Mouse (Mus musculus): ENCODE measurements around the gene Abhd17c. TPM values are rescaled to one million over a fixed set of nuclear protein-coding genes. Genes with fewer than 3 reads are reported as not detected.

The Abhd17c gene
- polyA plus RNA-seq, 1 experiment from 2014 or later = 36.4 TPM

DNA sequence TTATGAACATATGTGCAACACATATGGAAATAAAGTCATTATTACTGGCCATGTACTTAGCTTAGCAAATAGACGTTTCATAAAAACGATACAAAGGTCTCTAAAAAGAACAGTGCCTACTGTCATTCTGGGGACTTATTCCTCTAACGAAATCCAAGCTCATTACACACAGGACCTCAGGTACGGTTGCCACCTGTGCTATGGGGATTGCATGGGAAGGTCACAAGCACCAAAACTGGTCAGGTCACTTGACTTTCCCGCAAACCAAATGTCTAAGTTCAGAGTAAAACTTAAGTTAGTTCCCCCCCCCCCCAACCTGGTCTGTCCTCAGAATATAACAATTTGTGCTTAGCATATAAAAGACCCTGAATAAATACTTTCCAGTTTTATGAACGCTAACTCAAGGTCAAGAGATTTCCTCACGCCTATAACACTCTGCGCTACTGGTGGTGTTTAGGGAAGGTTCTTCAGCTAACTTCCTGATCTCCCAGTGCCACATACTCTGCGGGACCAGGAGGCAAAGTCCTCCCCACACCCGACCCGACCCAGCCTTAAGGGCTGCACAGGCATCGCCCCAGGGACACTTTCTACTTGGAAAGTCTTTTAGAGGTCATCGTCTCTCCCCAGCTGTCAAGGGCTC is 1.2 kb downstream of the Abhd17c start:
- H3K9ac ChIP-seq (replicated peaks) = peak overlapping the region; percentile 82
- DNase-seq (no peak), ATAC-seq (no peak)
- H3K36me3 ChIP-seq (replicated peaks; ENCODE audit: insufficient read depth, low read length) = no peaks in the 10 kb centered on the region
- peak overlapping the region; percentile 82 for H3K4me3 ChIP-seq (ENCODE audit: low read depth, low read length)
- TF ChIP-seq EP300 (IDR thresholded peaks at IDR 0.05; ENCODE audit: low read depth) = no peak
- no peak for TF ChIP-seq CTCF (IDR thresholded peaks at IDR 0.05; ENCODE audit: low read depth)
- 6% methylated on average over 13 of the region's 13 CpGs for WGBS (ENCODE audit: insufficient replicate concordance)
- peaks cover 45% of the 10 kb centered on the region for H3K4me1 ChIP-seq (ENCODE audit: insufficient read depth)
- H3K27ac ChIP-seq (ENCODE audit: low read depth) = peak overlapping the region; percentile 87
- peak overlapping the region; percentile 88 for H3K4me2 ChIP-seq (ENCODE audit: low read depth, low read length)
- H3K27me3 ChIP-seq (ENCODE audit: insufficient read depth, low read length) = no peaks in the 10 kb centered on the region
- H3K9me3 ChIP-seq (ENCODE audit: low read length) = no peaks in the 10 kb centered on the region

DNA sequence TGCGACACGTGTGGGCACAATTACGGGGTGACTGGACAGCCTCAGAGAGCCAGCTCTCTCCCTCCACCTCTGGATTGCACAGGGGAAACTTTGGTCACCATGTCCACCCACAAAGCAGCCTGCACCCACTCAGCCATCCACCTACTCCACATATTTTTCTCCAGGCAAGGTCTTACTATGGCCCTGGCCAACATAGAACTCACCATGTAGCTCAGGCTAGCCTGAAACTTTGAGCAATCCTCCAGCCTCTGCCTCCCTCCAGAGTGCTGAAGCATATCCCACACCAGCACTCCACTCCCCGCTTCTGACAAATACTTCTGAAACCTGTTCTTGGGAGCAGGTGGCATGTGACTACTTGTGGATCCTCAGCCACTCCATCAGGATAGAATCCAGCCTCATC is 1.9 kb downstream of the Abhd17c start:
- Histone ChIP-seq H3K4me2 (ENCODE audit: low read depth, low read length) (peak overlapping the region; percentile 88), H3K4me1 (ENCODE audit: insufficient read depth) (peaks cover 51% of the 10 kb centered on the region), H3K36me3 (replicated peaks; ENCODE audit: insufficient read depth, low read length) (no peaks in the 10 kb centered on the region), H3K27me3 (ENCODE audit: insufficient read depth, low read length) (no peaks in the 10 kb centered on the region), H3K27ac (ENCODE audit: low read depth) (peak overlapping the region; percentile 87), H3K9me3 (ENCODE audit: low read length) (no peaks in the 10 kb centered on the region), H3K9ac (replicated peaks) (peak overlapping the region; percentile 82), H3K4me3 (ENCODE audit: low read depth, low read length) (peak overlapping the region; percentile 82)
- ATAC-seq = no peak
- TF ChIP-seq EP300 (IDR thresholded peaks at IDR 0.05; ENCODE audit: low read depth) (no peak), CTCF (IDR thresholded peaks at IDR 0.05; ENCODE audit: low read depth) (no peak)
- DNase-seq = peak; percentile 23
- 60% methylated on average over 4 of the region's 4 CpGs for WGBS (ENCODE audit: insufficient replicate concordance)

GRCm38 (mm10) chr7:84148896-84149295 is 2.8 kb downstream of the Abhd17c start:
- TF ChIP-seq EP300 (IDR thresholded peaks at IDR 0.05; ENCODE audit: low read depth) (no peak), CTCF (IDR thresholded peaks at IDR 0.05; ENCODE audit: low read depth) (no peak)
- Histone ChIP-seq H3K4me3 (ENCODE audit: low read depth, low read length) (no peak overlapping the region), H3K9ac (replicated peaks) (no peak overlapping the region), H3K27ac (ENCODE audit: low read depth) (no peak overlapping the region), H3K36me3 (replicated peaks; ENCODE audit: insufficient read depth, low read length) (no peaks in the 10 kb centered on the region), H3K9me3 (ENCODE audit: low read length) (no peaks in the 10 kb centered on the region), H3K4me2 (ENCODE audit: low read depth, low read length) (peak overlapping the region; percentile 88), H3K4me1 (ENCODE audit: insufficient read depth) (peaks cover 60% of the 10 kb centered on the region), H3K27me3 (ENCODE audit: insufficient read depth, low read length) (no peaks in the 10 kb centered on the region)
- WGBS (ENCODE audit: insufficient replicate concordance) = 71% methylated on average over 3 of the region's 3 CpGs
- DNase-seq = no peak
- ATAC-seq = no peak

- ATAC-seq (no peak), DNase-seq (no peak)
- TF ChIP-seq EP300 (IDR thresholded peaks at IDR 0.05; ENCODE audit: low read depth) (no peak), CTCF (IDR thresholded peaks at IDR 0.05; ENCODE audit: low read depth) (no peak)
- Histone ChIP-seq H3K4me3 (ENCODE audit: low read depth, low read length) (no peak overlapping the region), H3K4me1 (ENCODE audit: insufficient read depth) (peaks cover 67% of the 10 kb centered on the region), H3K4me2 (ENCODE audit: low read depth, low read length) (peak overlapping the region; percentile 88), H3K27ac (ENCODE audit: low read depth) (peak overlapping the region; percentile 52; the same call in 1 of the 2 replicates), H3K9ac (replicated peaks) (no peak overlapping the region), H3K36me3 (replicated peaks; ENCODE audit: insufficient read depth, low read length) (no peaks in the 10 kb centered on the region), H3K9me3 (ENCODE audit: low read length) (no peaks in the 10 kb centered on the region), H3K27me3 (ENCODE audit: insufficient read depth, low read length) (no peaks in the 10 kb centered on the region)
- 75% methylated on average over 1 of the region's 1 CpGs for WGBS (ENCODE audit: insufficient replicate concordance)
Observed at GRCm38 (mm10) chr7:84147746-84148145, 3.9 kb downstream of the Abhd17c start.

DNA sequence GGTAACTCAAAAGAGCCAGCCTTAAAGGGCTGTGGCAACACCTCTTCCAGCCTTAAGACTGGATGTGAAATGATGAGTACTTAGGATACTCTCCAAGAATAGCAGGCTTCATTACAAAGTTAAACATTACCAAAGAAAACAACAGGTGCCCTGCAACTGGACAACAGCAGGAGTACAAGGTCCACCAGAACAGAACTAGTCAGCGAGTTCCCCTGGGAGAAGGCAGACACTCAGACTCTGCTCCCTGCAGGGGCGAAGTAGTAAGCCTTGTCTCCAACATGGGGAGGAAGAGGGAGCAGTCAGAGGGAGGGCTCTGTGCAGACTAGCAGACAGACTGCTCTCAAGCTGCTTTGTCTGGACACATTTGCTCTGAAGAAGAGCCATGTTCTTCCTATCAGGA is 6.1 kb downstream of the Abhd17c start:
- no peaks in the 10 kb centered on the region for H3K9me3 ChIP-seq (ENCODE audit: low read length)
- peak overlapping the region; percentile 82 for H3K27ac ChIP-seq (ENCODE audit: low read depth)
- TF ChIP-seq EP300 (IDR thresholded peaks at IDR 0.05; ENCODE audit: low read depth) (no peak), CTCF (IDR thresholded peaks at IDR 0.05; ENCODE audit: low read depth) (no peak)
- ATAC-seq = peak; percentile 68
- no peak overlapping the region for H3K4me3 ChIP-seq (ENCODE audit: low read depth, low read length)
- H3K4me2 ChIP-seq (ENCODE audit: low read depth, low read length) = peak overlapping the region; percentile 49
- DNase-seq = no peak
- H3K27me3 ChIP-seq (ENCODE audit: insufficient read depth, low read length) = no peaks in the 10 kb centered on the region
- H3K9ac ChIP-seq (replicated peaks) = 0 out of 2 replicates have a peak overlapping the region, but pooled peaks have one; percentile 36
- H3K36me3 ChIP-seq (replicated peaks; ENCODE audit: insufficient read depth, low read length) = no peaks in the 10 kb centered on the region
- H3K4me1 ChIP-seq (ENCODE audit: insufficient read depth) = peaks cover 78% of the 10 kb centered on the region
- WGBS (ENCODE audit: insufficient replicate concordance) = 61% methylated on average over 2 of the region's 2 CpGs

DNA sequence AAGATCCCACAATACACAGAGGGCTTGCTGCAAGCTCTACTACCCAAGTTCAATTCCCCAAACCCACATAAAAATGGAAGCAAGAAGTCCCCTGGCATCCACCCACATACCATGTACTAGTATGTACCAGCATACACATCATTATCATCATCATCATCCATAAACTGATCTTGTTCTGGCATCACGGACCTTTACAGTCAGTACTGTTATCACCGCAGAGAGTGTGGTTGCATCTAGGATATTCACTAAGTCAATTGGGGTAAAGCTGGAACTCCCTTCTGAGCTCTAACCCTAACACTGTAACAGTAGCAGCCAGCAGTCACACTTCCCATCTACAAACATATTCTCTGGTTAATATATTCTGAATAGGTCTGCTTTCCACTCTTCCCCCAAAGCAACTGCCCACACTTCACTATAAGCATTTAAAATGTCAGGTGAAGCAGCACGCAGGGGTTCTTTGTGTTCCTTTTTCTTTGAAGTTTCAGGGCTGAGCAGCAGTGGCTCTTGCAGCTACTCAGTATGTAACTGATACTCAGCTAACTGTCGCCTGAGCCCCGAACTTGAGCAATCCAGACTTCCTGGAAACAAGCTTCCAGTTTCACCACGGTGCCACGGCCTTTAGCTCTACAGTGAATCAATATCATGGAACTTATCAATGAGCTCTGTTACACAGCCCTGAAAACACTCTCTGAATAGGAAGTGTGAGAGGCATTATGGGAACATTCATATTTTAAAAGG is 8.8 kb downstream of the Abhd17c start:
- TF ChIP-seq CTCF (IDR thresholded peaks at IDR 0.05; ENCODE audit: low read depth) = no peak
- TF ChIP-seq EP300 (IDR thresholded peaks at IDR 0.05; ENCODE audit: low read depth) = peak; percentile 75
- Histone ChIP-seq H3K27ac (ENCODE audit: low read depth) (peak overlapping the region; percentile 82), H3K9me3 (ENCODE audit: low read length) (no peaks in the 10 kb centered on the region)

More for the DNA sequence above, 8.8 kb downstream of the Abhd17c start:
- H3K4me2 ChIP-seq (ENCODE audit: low read depth, low read length) = peak overlapping the region; percentile 37
- no peaks in the 10 kb centered on the region for H3K36me3 ChIP-seq (replicated peaks; ENCODE audit: insufficient read depth, low read length)
- H3K9ac ChIP-seq (replicated peaks) = no peak overlapping the region
- DNase-seq = peak; percentile 73
- 23% methylated on average over 7 of the region's 7 CpGs for WGBS (ENCODE audit: insufficient replicate concordance)
- peak; percentile 83 for ATAC-seq
- H3K4me1 ChIP-seq (ENCODE audit: insufficient read depth) = peaks cover 75% of the 10 kb centered on the region
- no peaks in the 10 kb centered on the region for H3K27me3 ChIP-seq (ENCODE audit: insufficient read depth, low read length)
- H3K4me3 ChIP-seq (ENCODE audit: low read depth, low read length) = no peak overlapping the region

Measured in liver, postnatal 0 days (tissue).